Mouse (Mus musculus) sigmoid colon, adult 10 weeks (tissue): Measurements from ENCODE around the gene Sfxn2. TPM values are rescaled to one million over a fixed set of nuclear protein-coding genes. Genes with fewer than 3 reads are reported as not detected.

Experiments
- polyA plus RNA-seq: library from polyadenylated mRNA; stranded (reverse); fragments of 350-450 nt; fragmentation: Illumina TruSeq; extraction: RNeasy Lipid Tissue Mini Kit (QIAGEN cat#74804); gene quantifications from one replicate; pipeline ENCODE4 v1.2.3, GENCODE M21; 2014; ENCODE audit warnings: low read depth, low replicate concordance

Sfxn2 gene
- 9.9 TPM for polyA plus RNA-seq

DNA sequence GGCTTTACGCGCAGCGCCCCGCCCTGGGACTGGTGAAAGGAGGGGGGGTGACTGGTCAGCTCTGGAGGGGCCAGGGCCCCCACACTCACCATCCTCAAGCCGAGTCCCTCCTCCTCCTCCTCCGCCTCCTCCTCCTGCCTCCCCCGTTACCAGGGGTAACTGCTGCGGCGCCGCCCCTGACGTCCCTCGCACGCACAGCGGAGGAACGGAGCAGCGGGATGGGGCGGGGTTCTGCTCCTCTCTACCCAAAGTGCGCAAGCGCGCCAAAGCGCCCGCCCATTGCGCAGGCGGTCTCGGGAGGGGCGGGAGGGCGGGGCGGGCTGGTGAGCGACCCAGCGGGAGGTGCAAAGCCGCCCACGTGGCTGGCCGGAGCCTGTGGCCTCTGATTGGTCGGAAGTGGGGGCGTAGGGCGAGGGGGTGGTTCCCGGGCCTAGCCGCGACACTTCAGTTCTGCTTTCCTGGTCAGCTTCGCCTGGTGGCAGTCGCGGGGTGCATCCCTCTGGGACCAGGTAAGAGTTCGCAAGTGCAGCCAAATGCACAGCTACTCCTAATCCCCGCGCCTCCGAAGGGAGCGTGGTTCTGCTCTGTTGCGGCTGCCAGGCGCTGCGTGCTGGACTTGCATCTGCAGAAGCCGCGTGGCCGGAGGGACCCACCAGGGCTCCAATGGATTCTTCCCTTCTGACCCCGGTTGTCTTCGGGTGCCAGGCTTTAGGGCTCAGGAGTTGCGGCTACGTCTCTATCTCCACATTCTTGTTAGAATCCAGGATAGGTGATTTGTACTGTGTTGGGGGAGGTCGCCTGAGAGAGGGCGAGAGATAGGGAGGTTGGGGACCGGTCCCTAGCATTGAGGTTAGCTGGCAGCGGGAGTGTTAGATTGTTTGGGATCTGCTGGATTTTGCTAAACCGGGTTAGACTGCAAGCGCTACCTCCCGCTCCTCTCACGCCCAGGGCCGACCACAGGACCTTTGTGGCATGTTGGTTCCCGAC lies at the start of gene Sfxn2, which contains the start of gene Arl3:
Sfxn2 (plus strand) TSS at position 415 of the 987 bp plus-strand sequence.
Arl3 (minus strand) TSS at position 248 of the 987 bp plus-strand sequence.

DNA sequence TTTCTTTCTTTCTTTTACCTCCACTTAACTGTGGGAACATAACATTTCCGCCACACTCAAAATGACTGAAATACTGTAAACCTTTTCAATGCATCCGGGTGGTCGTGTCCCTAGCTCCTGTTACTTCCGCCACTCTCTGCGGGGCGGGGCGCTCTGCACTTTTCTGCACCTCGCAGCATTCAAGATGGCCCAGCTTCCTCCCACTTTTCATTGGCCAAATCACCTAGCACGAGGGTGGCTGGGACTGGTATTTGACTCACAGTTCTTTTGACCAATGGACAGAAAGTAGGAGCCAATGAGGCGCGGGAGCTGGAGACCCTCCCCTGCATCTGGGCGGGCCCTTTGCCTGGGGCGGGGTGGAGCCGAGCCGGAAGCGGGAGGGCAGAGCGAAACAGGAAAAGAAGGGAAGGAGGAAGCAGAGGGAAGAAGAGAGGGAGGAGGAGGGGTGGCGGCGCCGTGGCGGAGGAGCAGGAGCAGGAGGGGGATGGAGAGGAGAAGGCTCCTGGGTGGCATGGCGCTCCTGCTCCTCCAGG lies 25.6 kb downstream of the Sfxn2 start, which contains the start of gene Wbp1l:
Wbp1l (plus strand) TSS at position 365 of the 533 bp plus-strand sequence.

Other genes with a start within 250 kb of the Sfxn2 start
- gene Psd, start 246.2 kb upstream of the Sfxn2 start, polyA plus RNA-seq = 2.7 TPM
- gene Fbxl15, start 245.2 kb upstream of the Sfxn2 start, polyA plus RNA-seq = not detected
- gene Cuedc2, start 234.7 kb upstream of the Sfxn2 start, polyA plus RNA-seq = 2.8 TPM
- gene Mfsd13a, start 232.2 kb upstream of the Sfxn2 start, polyA plus RNA-seq = 1.1 TPM
- 1.8 TPM for gene 2310034G01Rik, start 223.1 kb upstream of the Sfxn2 start, polyA plus RNA-seq
- gene Actr1a, start 177.6 kb upstream of the Sfxn2 start, polyA plus RNA-seq = 47.3 TPM
- 2.4 TPM for gene Sufu, start 176.5 kb upstream of the Sfxn2 start, polyA plus RNA-seq
- 5.2 TPM for gene Trim8, start 71.7 kb upstream of the Sfxn2 start, polyA plus RNA-seq
- gene Arl3, start 167 bp upstream of the Sfxn2 start, polyA plus RNA-seq = 33.2 TPM
- 6.6 TPM for gene Wbp1l, start 25.7 kb downstream of the Sfxn2 start, polyA plus RNA-seq
- gene Cyp17a1, start 99.8 kb downstream of the Sfxn2 start, polyA plus RNA-seq = not detected
- gene Borcs7, start 116.5 kb downstream of the Sfxn2 start, polyA plus RNA-seq = 23.4 TPM
- gene As3mt, start 134.1 kb downstream of the Sfxn2 start, polyA plus RNA-seq = 27.1 TPM
- gene Cnnm2, start 188.2 kb downstream of the Sfxn2 start, polyA plus RNA-seq = 1.8 TPM